Mouse (Mus musculus) embryonic facial prominence, embryonic 14.5 days (tissue): ENCODE data around the gene AC153137.1. TPM values are rescaled to one million over a fixed set of nuclear protein-coding genes. Genes with fewer than 3 reads are reported as not detected.
"Not testable (repeated sequence)": the region's sequence is repeated elsewhere in the genome, so short reads cannot be mapped to it uniquely, and the experiment has no call there.

Source experiments
- ATAC-seq: fragments of 200-750 bp; cut with Nextera tagmentation; 2 replicates; pipeline ENCODE4 v1.8.0; 2017; ENCODE audit warnings: low read depth, moderate number of reproducible peaks, moderate TSS enrichment
- DNase-seq: peaks from one replicate; pipeline ENCODE4 v3.0.0-alpha.2; 2015; ENCODE audit warnings: low spot score
- H3K27ac ChIP-seq: fragments of 300-500 bp; sonication (generic); replicated peaks from 2 replicates; pipeline ENCODE4 v1.5.1; 2014; ENCODE audit warnings: low read depth, mild to moderate bottlenecking, low read length, moderate library complexity
- H3K27me3 ChIP-seq: fragments of 300-500 bp; sonication (generic); replicated peaks from 2 replicates; pipeline ENCODE4 v1.6.1; 2014; ENCODE audit warnings: low read length; ENCODE audit not compliant: control insufficient read depth, insufficient read depth
- H3K36me3 ChIP-seq: fragments of 300-500 bp; sonication (generic); 2 replicates; pipeline ENCODE4 v1.6.1; 2014; ENCODE audit warnings: low read length, mixed read lengths; ENCODE audit not compliant: control insufficient read depth, insufficient read depth
- H3K4me1 ChIP-seq: fragments of 300-500 bp; sonication (generic); 2 replicates; pipeline ENCODE4 v1.6.1; 2014; ENCODE audit warnings: antibody characterized with exemption, low read length; ENCODE audit not compliant: control insufficient read depth, insufficient read depth
- H3K4me2 ChIP-seq: fragments of 300-500 bp; sonication (generic); 2 replicates; pipeline ENCODE4 v1.6.1; 2014; ENCODE audit warnings: low read depth, mild to moderate bottlenecking, low read length, moderate library complexity, mixed read lengths
- H3K4me3 ChIP-seq: fragments of 300-500 bp; sonication (generic); 2 replicates; pipeline ENCODE4 v1.5.1; 2014; ENCODE audit warnings: low read depth, mild to moderate bottlenecking, low read length
- H3K9ac ChIP-seq: fragments of 300-500 bp; sonication (generic); 2 replicates; pipeline ENCODE4 v1.6.1; 2014; ENCODE audit warnings: low read depth, mild to moderate bottlenecking, low read length, moderate library complexity, mixed read lengths
- H3K9me3 ChIP-seq: fragments of 300-500 bp; sonication (generic); 2 replicates; pipeline ENCODE4 v1.6.1; 2016; ENCODE audit warnings: low read length; ENCODE audit not compliant: control insufficient read depth
- WGBS: fragments of 180-500 bp; shearing (Covaris S2); extraction: QIAGEN DNeasy Blood & Tissue Kit; methylation state at CpG from one replicate; pipeline ENCODE4 v1.1.7; 2014; 5-methylcytosine and 5-hydroxymethylcytosine counted together
- polyA plus RNA-seq: library from polyadenylated mRNA; unstranded; fragments of >200 nt; fragmentation: Nextera tagmentation; extraction: Ambion mirVana; gene quantifications from 2 replicates; pipeline ENCODE4 v1.2.1, GENCODE M21; 2014

AC153137.1 gene
- polyA plus RNA-seq, result not detected in 2 replicates

GRCm38 (mm10) chr1:30977868-30978267, at the start of gene AC153137.1:
Gene AC153137.1 (minus strand): TSS chr1:30977968.
- H3K36me3 ChIP-seq, ATAC-seq, DNase-seq, H3K27me3 ChIP-seq, H3K27ac ChIP-seq, H3K4me2 ChIP-seq, H3K9ac ChIP-seq, H3K4me3 ChIP-seq, H3K9me3 ChIP-seq, H3K4me1 ChIP-seq: not testable (repeated sequence)
- WGBS, result 84% methylated on average over 5 of the region's 6 CpGs

- Histone ChIP-seq H3K4me3 (no peak overlapping the region), H3K27ac (no peak overlapping the region), H3K9me3 (no peaks in the 10 kb centered on the region), H3K4me2 (no peak overlapping the region), H3K4me1 (no peaks in the 10 kb centered on the region), H3K9ac (no peak overlapping the region), H3K27me3 (no peaks in the 10 kb centered on the region), H3K36me3 (no peaks in the 10 kb centered on the region)
- DNase-seq (no peak), ATAC-seq (no peak)
Measured at GRCm38 (mm10) chr1:31023173-31023572, 45.4 kb upstream of the AC153137.1 start.

GRCm38 (mm10) chr1:31019283-31019682, 41.5 kb upstream of the AC153137.1 start:
- no peaks in the 10 kb centered on the region for H3K27me3 ChIP-seq
- no peak overlapping the region for H3K27ac ChIP-seq
- 71% methylated on average over 6 of the region's 6 CpGs for WGBS
- DNase-seq, result no peak
- H3K36me3 ChIP-seq, result no peaks in the 10 kb centered on the region
- no peak overlapping the region for H3K4me2 ChIP-seq
- no peaks in the 10 kb centered on the region for H3K9me3 ChIP-seq
- no peak for ATAC-seq
- H3K4me3 ChIP-seq, result no peak overlapping the region
- H3K9ac ChIP-seq, result no peak overlapping the region
- H3K4me1 ChIP-seq, result no peaks in the 10 kb centered on the region

GRCm38 (mm10) chr1:31017377-31017776, 39.6 kb upstream of the AC153137.1 start:
- Histone ChIP-seq H3K4me3 (no peak overlapping the region), H3K27ac (no peak overlapping the region), H3K9ac (no peak overlapping the region), H3K4me2 (no peak overlapping the region), H3K9me3 (no peaks in the 10 kb centered on the region), H3K36me3 (no peaks in the 10 kb centered on the region), H3K4me1 (no peaks in the 10 kb centered on the region), H3K27me3 (no peaks in the 10 kb centered on the region)
- 79% methylated on average over 5 of the region's 5 CpGs for WGBS
- ATAC-seq (peak; percentile 71; the same call in 1 of the 2 replicates), DNase-seq (peak; percentile 27)

GRCm38 (mm10) chr1:31016068-31016467, 38.3 kb upstream of the AC153137.1 start:
- Histone ChIP-seq H3K9ac (no peak overlapping the region), H3K36me3 (no peaks in the 10 kb centered on the region), H3K9me3 (no peaks in the 10 kb centered on the region), H3K27me3 (no peaks in the 10 kb centered on the region), H3K4me3 (no peak overlapping the region), H3K27ac (no peak overlapping the region), H3K4me2 (no peak overlapping the region), H3K4me1 (no peaks in the 10 kb centered on the region)
- ATAC-seq (no peak), DNase-seq (no peak)
- WGBS, result 83% methylated on average over 6 of the region's 6 CpGs

- H3K4me2 ChIP-seq, result no peak overlapping the region
- WGBS, result 58% methylated on average over 2 of the region's 2 CpGs
- ATAC-seq (no peak), DNase-seq (no peak)
- no peak overlapping the region for H3K9ac ChIP-seq
- no peaks in the 10 kb centered on the region for H3K4me1 ChIP-seq
- H3K4me3 ChIP-seq, result no peak overlapping the region
- H3K36me3 ChIP-seq, result no peaks in the 10 kb centered on the region
- H3K27me3 ChIP-seq, result no peaks in the 10 kb centered on the region
- no peaks in the 10 kb centered on the region for H3K9me3 ChIP-seq
- no peak overlapping the region for H3K27ac ChIP-seq
Measured at GRCm38 (mm10) chr1:31015261-31015660, 37.5 kb upstream of the AC153137.1 start.

GRCm38 (mm10) chr1:30977239-30977638, 529 bp downstream of the AC153137.1 start:
- not testable (repeated sequence) for H3K36me3 ChIP-seq, H3K4me3 ChIP-seq, H3K9ac ChIP-seq, ATAC-seq, H3K4me2 ChIP-seq, H3K9me3 ChIP-seq, DNase-seq, H3K4me1 ChIP-seq, H3K27me3 ChIP-seq, H3K27ac ChIP-seq
- 83% methylated on average over 7 of the region's 7 CpGs for WGBS

- Histone ChIP-seq H3K4me1 (peaks cover 12% of the 10 kb centered on the region), H3K4me2 (no peak overlapping the region), H3K9me3 (no peaks in the 10 kb centered on the region), H3K27me3 (no peaks in the 10 kb centered on the region), H3K9ac (no peak overlapping the region), H3K27ac (no peak overlapping the region), H3K36me3 (no peaks in the 10 kb centered on the region), H3K4me3 (no peak overlapping the region)
- WGBS, result 64% methylated on average over 2 of the region's 2 CpGs
- DNase-seq, result no peak
- ATAC-seq, result no peak
Measured at GRCm38 (mm10) chr1:30951795-30952194, 26.0 kb downstream of the AC153137.1 start.

- no peak for DNase-seq
- Histone ChIP-seq H3K9me3 (no peaks in the 10 kb centered on the region), H3K36me3 (peaks cover 3% of the 10 kb centered on the region; the same call in 1 of the 2 replicates), H3K9ac (peak overlapping the region; percentile 99), H3K27ac (peak overlapping the region; percentile 99), H3K27me3 (no peaks in the 10 kb centered on the region), H3K4me3 (peak overlapping the region; percentile 92), H3K4me1 (peaks cover 14% of the 10 kb centered on the region), H3K4me2 (peak overlapping the region; percentile 57)
- WGBS, result 25% methylated on average over 5 of the region's 5 CpGs
- no peak for ATAC-seq
Measured at GRCm38 (mm10) chr1:30950456-30950835, 27.3 kb downstream of the AC153137.1 start.
